Mouse (Mus musculus) intestine, postnatal 0 days (tissue): ENCODE measurements at regions not wholly inside any gene's neighbourhood (a gene's known extent, or its start where the extent isn't known, plus 50 kb on each side); places are given as distances from the start of the nearest gene placed in this dataset.

Source experiments
- ATAC-seq: fragments of 200-750 bp; cut with Nextera tagmentation; 2 replicates; pipeline ENCODE4 v1.8.0; 2017; ENCODE audit warnings: mild to moderate bottlenecking, moderate TSS enrichment, moderate library complexity
- H3K27ac ChIP-seq: fragments of 300-500 bp; sonication (generic); 2 replicates; pipeline ENCODE4 v1.5.1; 2014; ENCODE audit warnings: mild to moderate bottlenecking, low read depth, low read length, moderate library complexity
- H3K27me3 ChIP-seq: fragments of 300-500 bp; sonication (generic); replicated peaks from 2 replicates; pipeline ENCODE4 v1.6.1; 2014; ENCODE audit warnings: low read length, mixed read lengths; ENCODE audit not compliant: control insufficient read depth, insufficient read depth
- H3K36me3 ChIP-seq: fragments of 300-500 bp; sonication (generic); 2 replicates; pipeline ENCODE4 v1.6.1; 2014; ENCODE audit warnings: mild to moderate bottlenecking, moderate library complexity; ENCODE audit not compliant: control insufficient read depth, insufficient read depth
- H3K4me1 ChIP-seq: fragments of 300-500 bp; sonication (generic); replicated peaks from 2 replicates; pipeline ENCODE4 v1.6.1; 2014; ENCODE audit warnings: antibody characterized with exemption, low read length, mixed read lengths; ENCODE audit not compliant: control insufficient read depth, insufficient read depth
- H3K4me2 ChIP-seq: fragments of 300-500 bp; sonication (generic); replicated peaks from 2 replicates; pipeline ENCODE4 v1.6.1; 2014; ENCODE audit warnings: low read depth, mild to moderate bottlenecking, moderate library complexity
- H3K4me3 ChIP-seq: fragments of 300-500 bp; sonication (generic); 2 replicates; pipeline ENCODE4 v1.5.1; 2014; ENCODE audit warnings: low read depth, low read length
- H3K9ac ChIP-seq: fragments of 300-500 bp; sonication (generic); 2 replicates; pipeline ENCODE4 v1.6.1; 2014; ENCODE audit warnings: mild to moderate bottlenecking, low read depth, low read length
- H3K9me3 ChIP-seq: fragments of 300-500 bp; sonication (generic); 2 replicates; pipeline ENCODE4 v1.6.1; 2016; ENCODE audit warnings: mixed run types; ENCODE audit not compliant: control insufficient read depth
- CTCF ChIP-seq: sonication (generic); IDR thresholded peaks from 2 replicates; pipeline ENCODE4 v1.5.1; 2016; ENCODE audit warnings: low read depth, mild to moderate bottlenecking, control low read depth, antibody characterized with exemption, moderate library complexity
- WGBS: fragments of 180-500 bp; shearing (Covaris S2); extraction: QIAGEN DNeasy Blood & Tissue Kit; methylation state at CpG from one replicate; pipeline ENCODE4 v1.1.7; 2014; 5-methylcytosine and 5-hydroxymethylcytosine counted together

DNA sequence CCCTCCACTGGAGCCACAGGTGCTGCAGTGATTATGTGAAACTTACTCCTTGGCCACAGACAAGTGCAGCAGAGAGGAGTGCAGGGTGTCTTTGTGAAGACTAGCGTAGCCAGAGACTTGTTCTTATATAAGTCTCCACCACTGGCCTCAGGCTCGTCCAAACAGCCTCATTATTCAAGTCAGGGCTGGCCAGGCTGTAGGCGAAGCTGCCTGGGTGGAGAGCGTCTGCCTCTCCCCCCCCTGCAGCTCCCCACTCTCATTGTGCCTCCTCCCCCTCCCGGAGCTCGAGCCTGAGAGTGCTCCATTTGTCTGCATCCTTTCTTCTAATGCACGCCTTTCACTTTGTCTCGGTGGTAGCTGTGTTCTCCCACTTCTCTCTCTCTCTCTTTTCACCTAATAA lies 279.1 kb downstream of the Rngtt start:
- no peak for TF ChIP-seq CTCF
- Histone ChIP-seq H3K27ac (no peak overlapping the region), H3K4me1 (no peaks in the 10 kb centered on the region), H3K4me2 (no peak overlapping the region), H3K27me3 (no peaks in the 10 kb centered on the region), H3K4me3 (no peak overlapping the region), H3K9me3 (no peaks in the 10 kb centered on the region), H3K9ac (no peak overlapping the region), H3K36me3 (no peaks in the 10 kb centered on the region)
- ATAC-seq, result no peak
- WGBS, result 28% methylated on average over 8 of the region's 8 CpGs

DNA sequence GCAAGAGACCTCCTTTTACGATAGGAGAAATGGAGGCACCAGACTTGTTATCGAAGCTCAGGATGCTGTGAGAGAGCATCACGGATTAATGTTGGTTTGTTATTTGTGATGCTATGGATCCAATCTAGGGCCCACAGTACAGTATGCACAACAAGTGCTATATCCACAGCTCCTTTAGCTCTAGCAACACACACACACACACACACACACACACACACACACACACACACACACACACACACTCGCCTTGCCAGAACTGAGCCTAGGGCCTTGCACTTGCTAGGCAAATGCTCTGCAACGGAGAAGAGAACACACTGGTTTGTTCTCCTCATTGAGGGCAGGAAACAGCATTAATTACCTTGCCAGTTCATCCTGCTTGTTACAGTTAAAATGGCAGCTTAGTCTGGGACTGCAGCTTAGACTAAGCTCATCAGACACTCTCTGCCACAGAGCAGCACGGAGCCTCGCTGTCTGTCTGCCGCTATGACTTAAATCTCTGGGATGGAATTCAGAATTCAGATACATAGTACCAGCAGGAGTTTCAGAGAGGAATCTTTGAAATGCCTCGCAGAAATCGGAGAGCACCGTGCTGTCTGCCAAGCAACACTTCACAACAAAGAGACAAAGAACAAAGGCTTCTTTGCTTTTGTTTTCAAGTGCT lies 285.0 kb downstream of the Rngtt start:
- H3K27ac ChIP-seq, result no peak overlapping the region
- no peaks in the 10 kb centered on the region for H3K27me3 ChIP-seq
- no peak overlapping the region for H3K4me3 ChIP-seq
- no peak for TF ChIP-seq CTCF
- no peak overlapping the region for H3K9ac ChIP-seq
- no peak overlapping the region for H3K4me2 ChIP-seq
- H3K9me3 ChIP-seq, result no peaks in the 10 kb centered on the region
- no peaks in the 10 kb centered on the region for H3K36me3 ChIP-seq
- no peak for ATAC-seq
- WGBS, result 61% methylated on average over 11 of the region's 11 CpGs
- H3K4me1 ChIP-seq, result no peaks in the 10 kb centered on the region

DNA sequence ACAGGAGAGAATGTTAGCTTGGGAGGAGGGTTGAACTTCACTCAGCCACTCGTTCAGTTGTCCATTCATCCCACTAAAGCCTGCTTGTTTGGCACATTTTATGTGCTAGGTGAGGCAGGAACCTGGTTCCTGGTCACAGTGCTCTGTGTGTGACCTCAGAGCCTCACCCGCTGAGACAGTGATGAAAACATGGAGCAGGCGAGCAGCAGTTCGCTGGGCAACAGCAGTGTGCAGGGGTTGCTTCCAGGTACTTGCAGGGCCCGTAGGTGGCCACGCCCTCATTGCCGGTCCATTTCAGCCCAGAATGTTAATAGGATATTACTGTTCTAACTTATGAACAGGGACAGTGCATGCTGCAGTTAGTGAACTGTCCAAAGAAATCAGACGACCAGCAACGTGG lies 285.7 kb downstream of the Rngtt start:
- no peak for ATAC-seq
- H3K27me3 ChIP-seq, result no peaks in the 10 kb centered on the region
- 72% methylated on average over 9 of the region's 9 CpGs for WGBS
- H3K27ac ChIP-seq, result no peak overlapping the region
- H3K9me3 ChIP-seq, result no peaks in the 10 kb centered on the region
- H3K4me3 ChIP-seq, result no peak overlapping the region
- no peak overlapping the region for H3K9ac ChIP-seq
- no peak for TF ChIP-seq CTCF
- no peak overlapping the region for H3K4me2 ChIP-seq
- H3K36me3 ChIP-seq, result no peaks in the 10 kb centered on the region
- no peaks in the 10 kb centered on the region for H3K4me1 ChIP-seq

DNA sequence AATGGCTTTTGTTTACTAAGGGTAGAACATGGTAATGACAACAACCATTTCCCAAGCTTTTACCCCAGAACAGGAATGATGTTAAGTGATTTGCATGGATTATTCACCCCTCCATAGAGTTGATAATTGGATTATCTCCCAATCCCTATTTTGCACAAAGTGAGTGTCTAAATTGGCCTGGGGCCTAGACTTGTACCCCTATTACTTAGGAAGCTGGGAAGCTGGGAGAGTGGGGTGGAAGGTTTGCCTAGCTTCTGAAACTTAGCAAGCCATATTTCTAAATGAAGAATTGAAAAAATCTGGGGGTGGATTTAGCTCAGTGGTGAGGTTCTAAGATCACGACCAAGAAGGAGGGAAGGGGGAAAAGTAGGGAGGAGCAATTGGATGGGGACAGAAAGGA lies 289.9 kb downstream of the Rngtt start:
- Histone ChIP-seq H3K27ac (no peak overlapping the region), H3K4me3 (no peak overlapping the region), H3K9me3 (no peaks in the 10 kb centered on the region), H3K36me3 (no peaks in the 10 kb centered on the region), H3K4me2 (no peak overlapping the region), H3K27me3 (no peaks in the 10 kb centered on the region), H3K4me1 (no peaks in the 10 kb centered on the region), H3K9ac (no peak overlapping the region)
- 63% methylated on average over 1 of the region's 1 CpGs for WGBS
- TF ChIP-seq CTCF, result no peak
- ATAC-seq, result no peak

DNA sequence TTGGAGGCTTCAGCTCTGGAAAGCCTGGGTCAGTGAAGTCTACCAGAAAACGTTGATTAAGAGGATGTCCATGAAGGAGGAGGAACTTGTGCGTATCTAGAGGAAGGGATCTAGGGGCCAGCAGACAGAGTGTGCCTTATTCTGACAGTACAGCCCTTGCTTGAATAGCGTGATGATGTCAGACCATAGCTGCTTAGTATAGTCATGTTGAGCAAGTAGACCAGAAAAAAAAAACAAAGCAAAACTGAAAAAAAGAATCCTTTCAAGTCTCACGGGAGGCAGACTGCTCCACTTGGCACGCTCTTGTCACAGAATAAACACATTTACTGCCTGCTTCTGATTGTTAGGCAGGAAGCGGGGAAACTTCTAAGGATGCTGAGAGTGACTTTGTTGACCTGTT lies 290.7 kb downstream of the Rngtt start:
- no peak for TF ChIP-seq CTCF
- H3K9ac ChIP-seq, result no peak overlapping the region
- 48% methylated on average over 6 of the region's 6 CpGs for WGBS
- no peak overlapping the region for H3K27ac ChIP-seq
- no peaks in the 10 kb centered on the region for H3K36me3 ChIP-seq
- no peaks in the 10 kb centered on the region for H3K4me1 ChIP-seq
- no peak overlapping the region for H3K4me3 ChIP-seq
- no peak overlapping the region for H3K4me2 ChIP-seq
- ATAC-seq, result no peak
- no peaks in the 10 kb centered on the region for H3K9me3 ChIP-seq
- no peaks in the 10 kb centered on the region for H3K27me3 ChIP-seq

DNA sequence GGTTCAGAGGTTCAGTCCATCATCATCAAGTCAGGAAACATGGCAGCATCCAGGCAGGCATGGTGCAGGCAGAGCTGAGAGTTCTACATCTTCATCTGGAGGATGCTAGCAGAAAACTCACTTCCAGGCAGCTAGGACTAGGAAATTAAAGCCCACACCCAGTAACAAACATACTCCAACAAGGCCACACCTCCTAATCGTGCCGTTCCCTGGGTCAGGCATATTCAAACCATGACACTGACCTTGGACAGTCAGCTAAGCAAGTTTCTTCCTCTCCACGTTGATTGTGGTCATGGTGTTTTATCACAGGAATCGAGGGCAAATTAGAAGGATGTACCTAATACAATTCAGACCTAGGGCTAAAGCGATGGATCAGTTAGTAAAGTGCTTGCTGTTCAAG lies 294.5 kb downstream of the Rngtt start:
- no peak for ATAC-seq

More for the DNA sequence above, 294.5 kb downstream of the Rngtt start:
- H3K4me2 ChIP-seq, result no peak overlapping the region
- H3K9ac ChIP-seq, result no peak overlapping the region
- H3K27me3 ChIP-seq, result no peaks in the 10 kb centered on the region
- no peaks in the 10 kb centered on the region for H3K4me1 ChIP-seq
- no peak for TF ChIP-seq CTCF
- no peak overlapping the region for H3K27ac ChIP-seq
- 83% methylated on average over 5 of the region's 5 CpGs for WGBS
- no peak overlapping the region for H3K4me3 ChIP-seq
- no peaks in the 10 kb centered on the region for H3K36me3 ChIP-seq
- no peaks in the 10 kb centered on the region for H3K9me3 ChIP-seq
